Comparison of ENCODE assay signal across 10 mouse cellular contexts in genomic region chr6:94646902-94647301, GRCm38 (mm10). TPM values are rescaled to one million over a fixed set of nuclear protein-coding genes. Genes with fewer than 3 reads are reported as not detected.
DNase-seq lines count a peak whose midpoint lies in the region; ATAC-seq and TF ChIP-seq lines count a peak whose summit lies in the region.
"Had no signal": no experiment of that assay in that cellular context is flagged by ENCODE, and none has a peak within 500 bp of the region (broad histone marks: within the 10 kb centered on the region; RNA-seq: fewer than 3 reads in every experiment).

No protein-coding gene starts in this region.

- H3K9ac ChIP-seq in midbrain, embryonic 14.5 days (replicated peaks; ENCODE audit: low read length), result no peak overlapping the region
- H3K9ac ChIP-seq in midbrain, embryonic 13.5 days (replicated peaks), result no peak overlapping the region
- H3K9ac ChIP-seq in liver, embryonic 11.5 days (ENCODE audit: low read depth, low read length), result no peak overlapping the region
- H3K9ac ChIP-seq: lung, embryonic 14.5 days; neural tube, embryonic 13.5 days had no signal

- no peak overlapping the region for H3ac ChIP-seq in myocyte (ENCODE audit: control insufficient read depth, insufficient read length)

- H3K9me3 ChIP-seq in heart, embryonic 10.5 days, result no peaks in the 10 kb centered on the region
- H3K9me3 ChIP-seq in midbrain, embryonic 14.5 days (ENCODE audit: control insufficient read depth, low read length), result no peaks in the 10 kb centered on the region
- no peaks in the 10 kb centered on the region for H3K9me3 ChIP-seq in midbrain, embryonic 13.5 days
- no peaks in the 10 kb centered on the region for H3K9me3 ChIP-seq in liver, embryonic 11.5 days (ENCODE audit: control insufficient read depth, low read length)
- H3K9me3 ChIP-seq: neural tube, embryonic 13.5 days had no signal

- no peak for TF ChIP-seq POLR2A in myocyte (IDR thresholded peaks at IDR 0.05; ENCODE audit: insufficient read length, low read depth)

- peaks cover 39% of the 10 kb centered on the region for H3K79me2 ChIP-seq in myocyte (ENCODE audit: control insufficient read depth, insufficient read depth)

- no peak for DNase-seq in heart, embryonic 10.5 days (ENCODE audit: low spot score)
- no peak for DNase-seq in heart, postnatal 4 days
- no peak for DNase-seq in midbrain, embryonic 14.5 days
- peak; percentile 99 for DNase-seq in fat pad, adult 2 months (ENCODE audit: extremely low read depth, low read depth, low spot score)
- no peak for DNase-seq in liver, embryonic 11.5 days (ENCODE audit: low spot score)

- ATAC-seq in midbrain, embryonic 14.5 days (ENCODE audit: low FRiP score, low TSS enrichment), result no peak
- no peak for ATAC-seq in midbrain, embryonic 13.5 days
- ATAC-seq in liver, embryonic 11.5 days (replicated peaks; ENCODE audit: low FRiP score), result no peak
- ATAC-seq in cerebellum, adult (ENCODE audit: insufficient number of reproducible peaks, low FRiP score, low TSS enrichment), result no peak

- H3K27ac ChIP-seq in heart, embryonic 10.5 days, result 0 out of 2 replicates have a peak overlapping the region, but pooled peaks have one; percentile 25
- H3K27ac ChIP-seq in midbrain, embryonic 14.5 days (replicated peaks; ENCODE audit: low read depth, low read length), result peak overlapping the region; percentile 58; the same call in 1 of the 2 replicates
- no peak overlapping the region for H3K27ac ChIP-seq in midbrain, embryonic 13.5 days
- H3K27ac ChIP-seq in liver, embryonic 11.5 days (ENCODE audit: low read depth, low read length), result no peak overlapping the region

- 67% methylated on average over 6 of the region's 6 CpGs for WGBS in heart, embryonic 10.5 days
- WGBS in midbrain, embryonic 14.5 days, result 78% methylated on average over 6 of the region's 6 CpGs
- WGBS in midbrain, embryonic 13.5 days, result 76% methylated on average over 6 of the region's 6 CpGs
- whole genome bisulfite sequencing in liver, embryonic 11.5 days, result 56% methylated on average over 6 of the region's 6 CpGs

- peaks cover 15% of the 10 kb centered on the region; the same call in 1 of the 2 replicates for H3K27me3 ChIP-seq in heart, embryonic 10.5 days (ENCODE audit: insufficient read depth, poor library complexity, severe bottlenecking)
- H3K27me3 ChIP-seq in midbrain, embryonic 14.5 days (ENCODE audit: control insufficient read depth, insufficient read depth, low read length), result no peaks in the 10 kb centered on the region
- H3K27me3 ChIP-seq in midbrain, embryonic 13.5 days, result no peaks in the 10 kb centered on the region
- no peaks in the 10 kb centered on the region for H3K27me3 ChIP-seq in myocyte (ENCODE audit: control insufficient read depth, insufficient read depth, insufficient read length)
- H3K27me3 ChIP-seq in liver, embryonic 11.5 days (replicated peaks; ENCODE audit: control insufficient read depth, insufficient read depth, low read length), result peaks cover 2% of the 10 kb centered on the region; the same call in 1 of the 2 replicates
- H3K27me3 ChIP-seq: neural tube, embryonic 13.5 days had no signal

- peaks cover 47% of the 10 kb centered on the region for H3K4me1 ChIP-seq in heart, embryonic 10.5 days
- peaks cover 39% of the 10 kb centered on the region for H3K4me1 ChIP-seq in midbrain, embryonic 14.5 days (ENCODE audit: control insufficient read depth, insufficient read depth, low read length)
- H3K4me1 ChIP-seq in midbrain, embryonic 13.5 days (replicated peaks), result peaks cover 54% of the 10 kb centered on the region
- H3K4me1 ChIP-seq in liver, embryonic 11.5 days (replicated peaks; ENCODE audit: control insufficient read depth, insufficient read depth, low read length), result 0 out of 2 replicates have a peak, but pooled peaks cover 8% of the 10 kb centered on the region

- no peak overlapping the region for H3K4me3 ChIP-seq in heart, embryonic 10.5 days
- H3K4me3 ChIP-seq in midbrain, embryonic 14.5 days (replicated peaks; ENCODE audit: low read depth, low read length), result no peak overlapping the region
- H3K4me3 ChIP-seq in midbrain, embryonic 13.5 days (replicated peaks), result no peak overlapping the region
- H3K4me3 ChIP-seq in myocyte, result no peak overlapping the region
- H3K4me3 ChIP-seq in liver, embryonic 11.5 days (ENCODE audit: low read depth, low read length), result no peak overlapping the region
- H3K4me3 ChIP-seq: neural tube, embryonic 13.5 days had no signal

- no peaks in the 10 kb centered on the region for H3K36me3 ChIP-seq in heart, embryonic 10.5 days
- no peaks in the 10 kb centered on the region for H3K36me3 ChIP-seq in midbrain, embryonic 14.5 days (ENCODE audit: control insufficient read depth, insufficient read depth, low read length)
- H3K36me3 ChIP-seq in midbrain, embryonic 13.5 days, result no peaks in the 10 kb centered on the region
- H3K36me3 ChIP-seq in myocyte (ENCODE audit: control insufficient read depth, insufficient read depth), result no peaks in the 10 kb centered on the region
- no peaks in the 10 kb centered on the region for H3K36me3 ChIP-seq in liver, embryonic 11.5 days (ENCODE audit: control insufficient read depth, insufficient read depth, low read length)
- H3K36me3 ChIP-seq: neural tube, embryonic 13.5 days had no signal

- H3K4me2 ChIP-seq in midbrain, embryonic 14.5 days (ENCODE audit: low read length), result no peak overlapping the region
- H3K4me2 ChIP-seq in midbrain, embryonic 13.5 days (replicated peaks), result no peak overlapping the region
- peak overlapping the region; percentile 72 for H3K4me2 ChIP-seq in myocyte (ENCODE audit: low read depth)
- no peak overlapping the region for H3K4me2 ChIP-seq in liver, embryonic 11.5 days

TF ChIP-seq in myocyte, 11 proteins besides CTCF, POLR2A, EP300 and RAD21:
- TF ChIP-seq MYOD1 (IDR thresholded peaks at IDR 0.05; ENCODE audit: control insufficient read depth in 1 of 3, insufficient read length in 2 of 3, low read depth in 2 of 3) (no peak), USF1 (IDR thresholded peaks at IDR 0.05; ENCODE audit: low read depth) (no peak), E2F4 (IDR thresholded peaks at IDR 0.05; ENCODE audit: insufficient read depth) (no peak), CEBPB (IDR thresholded peaks at IDR 0.05; ENCODE audit: insufficient read depth, poor library complexity, severe bottlenecking) (no peak), SRF (IDR thresholded peaks at IDR 0.05; ENCODE audit: control insufficient read depth, insufficient read length, low read depth) (no peak), MYOG (IDR thresholded peaks at IDR 0.05; ENCODE audit: control insufficient read depth in 1 of 3, insufficient read depth in 1 of 3, insufficient read length in 2 of 3, low read depth in 2 of 3) (no peak), TCF12 (IDR thresholded peaks at IDR 0.05; ENCODE audit: insufficient read depth, poor library complexity, severe bottlenecking) (no peak), REST (IDR thresholded peaks at IDR 0.05; ENCODE audit: insufficient read depth, insufficient read length) (no peak), MAX (IDR thresholded peaks at IDR 0.05; ENCODE audit: low read depth) (no peak), TCF3 (IDR thresholded peaks at IDR 0.05; ENCODE audit: insufficient read length, low read depth) (no peak), POLR2AphosphoS2 (IDR thresholded peaks at IDR 0.05; ENCODE audit: insufficient read length, low read depth) (no peak)

RNA-seq across cellular contexts. Expression of gene Lrig1, which starts 53.1 kb away (rescaled TPM):
- 9.7 and 11.8 TPM in 2 replicates for polyA plus RNA-seq in heart, embryonic 10.5 days (2016; fragmentation: Nextera tagmentation; extraction: Ambion mirVana)
- 10 to 100 TPM; 25.0 to 26.9 TPM for total RNA-seq in heart, postnatal 4 days (2021)
- 17.1 and 18.7 TPM in 2 replicates for polyA plus RNA-seq in midbrain, embryonic 14.5 days (2014; fragmentation: Nextera tagmentation; extraction: Ambion mirVana)
- polyA plus RNA-seq in midbrain, embryonic 13.5 days (2015; fragmentation: Nextera tagmentation; extraction: Ambion mirVana), result 10.5 and 11.4 TPM in 2 replicates
- 22.1 TPM for polyA plus RNA-seq in myocyte (2012; fragmentation: generic; extraction: Trizol)
- 2.9 and 4.3 TPM in 2 replicates for polyA plus RNA-seq in liver, embryonic 11.5 days (2014; fragmentation: Nextera tagmentation; extraction: Ambion mirVana)

Comparison
In these comparisons a context has a peak if more than half of its experiments do, and no peak if none do; other contexts are left out.
1. H3K27ac ChIP-seq: peak in heart, embryonic 10.5 days (single experiment) and midbrain, embryonic 14.5 days (single experiment); none in midbrain, embryonic 13.5 days (single experiment) and liver, embryonic 11.5 days (single experiment).